Mouse (Mus musculus): ENCODE measurements around the gene Ccdc47.

DNA sequence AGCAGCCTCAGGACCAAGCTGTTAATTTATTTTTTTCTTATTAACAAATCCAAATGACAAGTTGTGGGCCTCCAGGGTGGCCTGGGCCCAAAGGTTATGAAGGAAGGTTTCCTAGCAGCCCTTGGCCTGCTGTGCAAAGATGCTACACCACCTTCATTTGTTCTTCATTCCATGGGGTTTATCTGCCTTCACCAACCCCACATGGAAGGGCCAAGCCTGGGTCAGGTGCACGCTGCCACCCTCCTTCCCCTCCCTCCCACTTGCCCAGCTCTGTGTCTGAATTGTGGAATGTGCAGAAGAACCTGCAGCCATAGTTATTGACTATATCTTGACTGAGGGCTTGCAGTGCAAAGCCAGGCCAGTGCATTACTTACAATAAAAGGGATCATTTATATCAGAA lies 59.9 kb downstream of the Ccdc47 start:
- TF ChIP-seq CTCF (IDR thresholded peaks at IDR 0.05; ENCODE audit: insufficient read depth, low read length) (no peak), POLR2A (IDR thresholded peaks at IDR 0.05; ENCODE audit: borderline replicate concordance, extremely low read depth, low read depth, low read length) (no peak)
